Mouse (Mus musculus): Measurements from ENCODE around the gene Pdzk1ip1.

Pdzk1ip1 gene

DNA sequence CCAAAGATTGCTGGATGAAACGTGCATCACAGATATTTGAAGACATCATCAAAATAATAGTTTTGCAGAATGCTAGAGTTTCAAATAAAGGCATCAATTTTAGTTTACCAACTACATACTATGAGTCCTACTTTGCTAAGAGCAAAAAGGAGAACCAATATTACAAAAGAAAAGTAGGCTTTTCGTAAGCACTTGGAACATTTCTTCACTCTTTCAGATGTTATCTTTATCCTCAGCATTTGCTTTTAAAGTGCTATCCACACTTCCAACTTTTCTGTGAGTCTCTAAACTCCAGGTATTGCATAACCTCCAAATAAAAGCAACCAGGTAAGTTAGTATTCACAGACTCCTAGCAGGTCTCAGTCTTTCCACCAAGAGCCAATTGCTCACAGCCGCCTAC, 31.1 kb downstream of the Pdzk1ip1 start:
- DNase-seq (ENCODE audit: extremely low read depth, insufficient read length, low spot score): no peak

DNA sequence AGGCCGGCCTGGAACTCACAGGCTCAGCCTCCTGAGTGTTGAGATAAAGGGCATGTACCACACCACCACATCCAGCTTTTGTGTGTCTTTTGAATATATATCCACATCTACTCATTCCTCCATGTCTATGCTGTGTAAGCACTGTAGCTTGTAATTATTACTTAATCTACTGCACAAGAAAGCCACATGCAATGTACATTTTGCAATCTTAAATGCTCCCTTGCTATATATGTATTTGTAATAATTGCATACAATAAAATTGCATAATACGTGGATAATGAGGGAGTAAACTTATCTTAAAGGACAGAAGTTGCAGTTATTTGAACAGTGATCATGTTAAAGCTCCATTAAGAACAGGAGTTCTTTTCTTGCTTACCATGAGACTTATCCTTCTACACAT, 32.7 kb downstream of the Pdzk1ip1 start:
- DNase-seq (ENCODE audit: extremely low read depth, insufficient read length, low spot score): no peak

DNA sequence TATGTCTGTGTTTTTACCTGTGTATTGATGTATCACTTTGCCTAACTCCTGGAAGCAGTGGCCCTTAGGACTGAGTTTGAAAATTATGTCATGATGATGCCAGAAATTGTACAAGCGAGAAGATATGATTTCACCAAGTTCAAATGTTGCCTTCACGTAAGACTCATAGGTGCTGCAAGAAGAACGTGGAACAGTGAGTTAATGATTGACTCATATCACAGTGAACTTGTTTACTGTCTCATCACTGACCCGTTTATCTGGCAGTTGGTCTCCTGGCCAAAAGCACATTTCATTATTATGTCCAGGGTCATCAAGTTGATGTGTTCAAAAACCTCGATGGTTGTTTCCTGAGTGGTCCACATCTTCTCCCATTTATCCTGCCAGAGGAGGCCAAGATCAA, 33.1 kb downstream of the Pdzk1ip1 start:
- DNase-seq (ENCODE audit: extremely low read depth, insufficient read length, low spot score): no peak

DNA sequence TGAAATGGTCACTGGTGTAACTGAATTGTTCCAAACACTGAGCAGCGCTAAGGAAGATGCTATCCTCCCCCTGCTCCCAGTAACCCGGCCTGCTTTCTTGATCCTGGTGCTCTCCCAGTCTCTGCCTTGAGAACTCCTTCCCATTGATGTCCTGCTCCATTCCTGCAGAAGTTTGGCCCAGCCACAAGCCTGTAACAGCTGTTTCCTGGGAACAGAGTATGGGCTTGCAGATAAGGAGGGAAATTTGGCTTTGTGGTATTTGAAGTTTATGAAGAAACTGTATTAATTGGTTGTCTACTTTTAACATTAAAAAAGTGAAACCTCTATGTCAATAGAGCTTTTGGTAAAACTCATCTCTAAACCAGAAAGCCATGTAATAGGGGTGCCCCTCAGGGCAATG, 35.0 kb downstream of the Pdzk1ip1 start:
- no peak for DNase-seq (ENCODE audit: extremely low read depth, insufficient read length, low spot score)

DNA sequence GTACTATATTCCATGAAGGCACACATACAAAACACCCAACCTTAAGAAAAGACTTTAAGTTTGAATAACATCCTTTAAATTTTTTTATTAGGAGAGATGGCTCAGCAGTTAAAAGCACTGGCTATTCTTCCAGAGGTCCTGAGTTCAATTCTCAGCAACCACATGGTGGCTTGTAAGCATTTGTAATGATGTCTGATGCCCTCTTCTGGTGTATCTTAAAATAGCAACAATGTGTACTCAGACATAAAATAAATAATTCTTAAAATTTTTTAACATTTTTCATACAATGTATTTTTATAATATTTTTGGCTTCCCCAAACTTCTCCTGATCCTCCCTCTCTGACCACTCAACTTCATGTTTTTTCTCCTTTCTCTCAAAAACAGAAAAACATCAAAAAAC, 36.2 kb downstream of the Pdzk1ip1 start:
- DNase-seq (ENCODE audit: extremely low read depth, insufficient read length, low spot score): no peak

DNA sequence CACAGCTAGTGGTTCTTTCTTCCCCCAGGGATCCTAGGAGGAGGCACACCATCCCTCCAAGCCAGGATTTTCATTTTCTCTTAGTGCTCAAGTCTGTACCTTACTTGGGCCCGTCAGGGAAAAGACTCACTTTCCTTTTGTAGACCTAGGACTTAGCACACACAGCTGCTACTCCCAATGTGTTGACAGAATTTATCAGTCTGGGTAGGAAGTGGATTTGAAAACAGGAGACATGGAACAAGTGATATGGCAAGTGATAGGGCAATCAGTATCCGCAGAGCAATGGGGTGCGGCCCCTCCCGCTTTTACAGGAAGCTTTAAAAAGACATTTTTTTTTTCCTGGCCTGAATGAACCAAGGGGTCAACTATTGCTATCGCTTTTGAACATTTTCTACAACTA, 44.6 kb downstream of the Pdzk1ip1 start:
- no peak for DNase-seq (ENCODE audit: extremely low read depth, insufficient read length, low spot score)

DNA sequence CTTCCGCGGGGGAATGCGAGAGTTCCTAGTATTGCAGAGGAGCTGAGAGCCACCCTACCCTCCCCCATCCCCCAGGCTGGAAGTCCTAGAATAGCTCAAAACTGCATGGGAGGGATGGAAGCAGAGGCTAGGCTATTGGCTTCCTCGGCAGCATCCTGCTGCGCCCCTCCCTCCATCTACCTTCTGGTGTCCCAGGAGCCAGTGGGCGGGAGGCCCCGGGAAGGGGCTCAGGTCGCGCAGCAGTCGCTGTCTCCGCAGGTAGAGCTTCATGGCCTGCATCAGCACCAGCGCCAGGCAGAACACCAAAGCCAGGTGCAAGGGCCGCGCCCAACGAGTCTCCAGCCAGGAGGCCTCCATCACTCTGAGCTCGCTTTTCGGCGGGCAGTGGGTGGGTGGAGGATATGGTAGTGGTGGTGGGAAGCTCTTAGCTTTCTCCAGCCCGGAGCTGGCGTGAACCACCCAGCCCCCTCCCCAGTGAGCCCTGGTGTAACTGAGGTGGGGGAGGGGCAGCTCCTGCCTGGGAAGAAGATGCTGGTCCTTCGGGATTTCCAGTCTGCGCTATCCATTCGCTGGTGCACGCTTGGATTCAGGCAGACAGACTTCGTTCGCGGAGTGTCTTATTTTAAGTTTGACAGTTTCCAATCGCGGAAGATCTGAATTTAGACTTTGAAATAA, 45.2 kb downstream of the Pdzk1ip1 start, which contains the start of gene Cyp4x1:
Gene Cyp4x1, minus strand, starts transcription at position 661 of the 675 bp plus-strand sequence.
- peak; percentile 3 for DNase-seq (ENCODE audit: extremely low read depth, insufficient read length, low spot score)

DNA sequence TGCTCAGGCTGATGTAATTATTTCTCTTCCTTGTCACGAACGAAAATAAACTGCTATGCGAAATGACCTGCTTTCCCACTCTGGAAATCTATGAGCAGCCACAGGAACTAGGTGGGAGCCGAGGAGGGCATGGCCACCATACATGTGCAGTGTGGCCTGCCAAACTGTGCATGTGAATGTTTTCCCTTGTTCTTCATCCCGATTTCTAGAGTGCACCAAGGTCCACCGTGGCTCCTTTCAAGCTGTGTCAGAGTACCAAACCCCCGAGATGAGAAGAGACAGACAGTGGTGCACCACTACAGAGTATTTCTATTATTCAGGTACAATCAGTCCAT, 45.8 kb downstream of the Pdzk1ip1 start:
- DNase-seq (ENCODE audit: extremely low read depth, insufficient read length, low spot score): no peak
